Mouse (Mus musculus) MEL (cell line): ENCODE data around the gene Aldh3b1.

Experiments used
- CHD2 ChIP-seq: IDR thresholded peaks from 2 replicates; pipeline ENCODE4 v1.6.1; 2011; ENCODE audit warnings: low read length, improper control_type of control experiment
- CTCF ChIP-seq, 3 experiments: IDR thresholded peaks in 2 of 3; conservative IDR thresholded peaks in 1 of 3; 2 replicates each; pipeline ENCODE4 v1.5.1; 2011 to 2012; ENCODE audit warnings: low read length in 3 of 3, low read depth in 2 of 3, mild to moderate bottlenecking in 2 of 3, improper control_type of control experiment in 1 of 3, inconsistent platforms in 1 of 3, mixed read lengths in 1 of 3, moderate library complexity in 1 of 3; ENCODE audit not compliant: control insufficient read depth in 1 of 3, insufficient read depth in 1 of 3, poor library complexity in 1 of 3, severe bottlenecking in 1 of 3
- E2F4 ChIP-seq: IDR thresholded peaks from 2 replicates; pipeline ENCODE4 v1.6.1; 2011; ENCODE audit warnings: low read depth, low read length, improper control_type of control experiment, borderline replicate concordance
- ELF1 ChIP-seq: IDR thresholded peaks from 2 replicates; pipeline ENCODE4 v1.6.1; 2014; ENCODE audit warnings: low read depth, mild to moderate bottlenecking, inconsistent platforms, low read length, improper control_type of control experiment, moderate library complexity
- EP300 ChIP-seq, 2 experiments: IDR thresholded peaks; 2 replicates each; pipeline ENCODE4 v1.6.1; 2011; ENCODE audit warnings: improper control_type of control experiment in 2 of 2, low read length in 2 of 2, low read depth in 1 of 2, mild to moderate bottlenecking in 1 of 2
- ETS1 ChIP-seq: IDR thresholded peaks from 2 replicates; pipeline ENCODE4 v1.6.1; 2012; ENCODE audit warnings: low read depth, mild to moderate bottlenecking, inconsistent platforms, low read length, improper control_type of control experiment, moderate library complexity
- HCFC1 ChIP-seq: IDR thresholded peaks from 2 replicates; pipeline ENCODE4 v1.6.1; 2012; ENCODE audit warnings: low read depth, mild to moderate bottlenecking, inconsistent platforms, low read length, improper control_type of control experiment, moderate library complexity
- KAT2A ChIP-seq: conservative IDR thresholded peaks from 2 replicates; pipeline ENCODE4 v1.6.1; 2012; ENCODE audit warnings: low read depth, low read length, improper control_type of control experiment, inconsistent platforms
- POLR2A ChIP-seq, 2 experiments: IDR thresholded peaks; 2 replicates each; pipeline ENCODE4 v1.6.1; 2011 to 2012; ENCODE audit warnings: low read length in 2 of 2, mild to moderate bottlenecking in 2 of 2, control low read depth in 1 of 2, improper control_type of control experiment in 1 of 2, low read depth in 1 of 2, moderate library complexity in 1 of 2; ENCODE audit not compliant: control insufficient read depth in 1 of 2, insufficient read depth in 1 of 2, poor library complexity in 1 of 2
- ZNF384 ChIP-seq: IDR thresholded peaks from 2 replicates; pipeline ENCODE4 v1.6.1; 2012; ENCODE audit warnings: low read depth, mild to moderate bottlenecking, inconsistent platforms, low read length, improper control_type of control experiment

DNA sequence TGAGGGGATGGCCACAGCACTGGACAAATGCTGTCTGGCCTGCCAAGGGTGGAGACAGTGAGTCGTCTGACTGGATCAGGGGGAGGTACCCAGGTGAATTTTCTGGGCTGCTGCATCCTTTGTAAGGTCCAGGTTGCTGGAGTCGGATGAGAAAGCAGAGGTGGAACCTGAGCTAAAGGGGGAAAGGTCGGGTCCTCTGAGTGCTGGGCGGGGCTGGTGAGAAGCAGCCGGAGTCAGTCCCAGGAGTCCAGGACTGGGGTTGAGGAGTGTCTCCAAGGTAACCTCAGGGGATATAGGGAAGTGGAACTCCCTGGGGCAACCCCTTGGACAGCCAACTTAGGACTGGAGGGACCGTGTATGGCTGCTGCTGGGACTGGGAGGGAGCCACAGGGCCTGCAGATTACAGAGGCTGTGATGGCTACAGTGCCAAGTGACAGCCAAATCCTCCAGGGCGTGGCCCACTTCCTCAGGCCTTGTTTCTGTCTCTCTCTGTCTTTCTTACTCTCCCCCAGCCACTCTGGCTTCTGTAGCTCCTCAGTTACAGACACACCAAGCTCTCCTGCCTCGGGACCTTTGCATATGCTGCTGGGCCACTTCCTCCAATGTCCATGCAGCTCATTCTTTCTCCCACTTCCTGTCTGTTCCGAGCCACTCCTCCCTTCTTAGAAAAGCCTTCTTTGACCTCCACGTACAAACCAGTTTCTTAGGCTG is 6.8 kb downstream of the Aldh3b1 start:
- TF ChIP-seq KAT2A (no peak), POLR2A (IDR thresholded peaks at IDR 0.05; ENCODE audit: control insufficient read depth in 1 of 2, insufficient read depth in 1 of 2, low read depth in 1 of 2, low read length in 2 of 2, poor library complexity in 1 of 2) (no peak), ZNF384 (no peak), CHD2 (no peak), ETS1 (no peak), EP300 (IDR thresholded peaks at IDR 0.05; ENCODE audit: low read depth in 1 of 2, low read length in 2 of 2) (no peak), CTCF (IDR thresholded peaks at IDR 0.05 in 2 of 3, conservative IDR thresholded peaks at IDR 0.05 in 1 of 3; ENCODE audit: control insufficient read depth in 1 of 3, insufficient read depth in 1 of 3, low read depth in 2 of 3, low read length in 3 of 3, poor library complexity in 1 of 3, severe bottlenecking in 1 of 3) (no peak), E2F4 (no peak), HCFC1 (no peak), ELF1 (no peak)
